Mouse (Mus musculus) heart, embryonic 16.5 days (tissue): ENCODE data around the gene Slx4ip. TPM values are rescaled to one million over a fixed set of nuclear protein-coding genes. Genes with fewer than 3 reads are reported as not detected.

ENCODE experiments used
- ATAC-seq: fragments of 200-750 bp; cut with Nextera tagmentation; replicated peaks from 2 replicates; pipeline ENCODE4 v1.8.0; 2017; ENCODE audit warnings: moderate number of reproducible peaks; ENCODE audit not compliant: insufficient read depth, low FRiP score; ENCODE audit errors: extremely low read depth
- H3K27ac ChIP-seq: fragments of 300-500 bp; sonication (generic); 2 replicates; pipeline ENCODE4 v1.5.1; 2014; ENCODE audit warnings: mild to moderate bottlenecking, low read length, control low read depth, moderate library complexity
- H3K27me3 ChIP-seq: fragments of 300-500 bp; sonication (generic); 2 replicates; pipeline ENCODE4 v1.6.1; 2014; ENCODE audit warnings: low read length, mixed read lengths; ENCODE audit not compliant: control insufficient read depth, insufficient read depth
- H3K36me3 ChIP-seq: fragments of 300-500 bp; sonication (generic); 2 replicates; pipeline ENCODE4 v1.6.1; 2014; ENCODE audit not compliant: control insufficient read depth, insufficient read depth
- H3K4me1 ChIP-seq: fragments of 300-500 bp; sonication (generic); 2 replicates; pipeline ENCODE4 v1.6.1; 2014; ENCODE audit warnings: low read length, mixed read lengths; ENCODE audit not compliant: control insufficient read depth, insufficient read depth
- H3K4me2 ChIP-seq: fragments of 300-500 bp; sonication (generic); 2 replicates; pipeline ENCODE4 v1.6.1; 2014; ENCODE audit warnings: low read depth, mild to moderate bottlenecking, control low read depth, low read length
- H3K4me3 ChIP-seq: fragments of 300-500 bp; sonication (generic); 2 replicates; pipeline ENCODE4 v1.5.1; 2014; ENCODE audit warnings: mild to moderate bottlenecking, control low read depth, low read length
- H3K9ac ChIP-seq: fragments of 300-500 bp; sonication (generic); 2 replicates; pipeline ENCODE4 v1.6.1; 2014; ENCODE audit warnings: low read length, control low read depth
- H3K9me3 ChIP-seq: fragments of 300-500 bp; sonication (generic); replicated peaks from 2 replicates; pipeline ENCODE4 v1.6.1; 2016; ENCODE audit warnings: low read length; ENCODE audit not compliant: control insufficient read depth
- WGBS: fragments of 180-500 bp; shearing (Covaris S2); extraction: QIAGEN DNeasy Blood & Tissue Kit; methylation state at CpG from one replicate; pipeline ENCODE4 v1.1.7; 2014; 5-methylcytosine and 5-hydroxymethylcytosine counted together
- polyA plus RNA-seq: library from polyadenylated mRNA; unstranded; fragments of >200 nt; fragmentation: Nextera tagmentation; extraction: Ambion mirVana; gene quantifications from 2 replicates; pipeline ENCODE4 v1.2.1, GENCODE M21; 2015

The Slx4ip gene
- polyA plus RNA-seq, 1 experiment from 2014 or later: 4.3 TPM

DNA sequence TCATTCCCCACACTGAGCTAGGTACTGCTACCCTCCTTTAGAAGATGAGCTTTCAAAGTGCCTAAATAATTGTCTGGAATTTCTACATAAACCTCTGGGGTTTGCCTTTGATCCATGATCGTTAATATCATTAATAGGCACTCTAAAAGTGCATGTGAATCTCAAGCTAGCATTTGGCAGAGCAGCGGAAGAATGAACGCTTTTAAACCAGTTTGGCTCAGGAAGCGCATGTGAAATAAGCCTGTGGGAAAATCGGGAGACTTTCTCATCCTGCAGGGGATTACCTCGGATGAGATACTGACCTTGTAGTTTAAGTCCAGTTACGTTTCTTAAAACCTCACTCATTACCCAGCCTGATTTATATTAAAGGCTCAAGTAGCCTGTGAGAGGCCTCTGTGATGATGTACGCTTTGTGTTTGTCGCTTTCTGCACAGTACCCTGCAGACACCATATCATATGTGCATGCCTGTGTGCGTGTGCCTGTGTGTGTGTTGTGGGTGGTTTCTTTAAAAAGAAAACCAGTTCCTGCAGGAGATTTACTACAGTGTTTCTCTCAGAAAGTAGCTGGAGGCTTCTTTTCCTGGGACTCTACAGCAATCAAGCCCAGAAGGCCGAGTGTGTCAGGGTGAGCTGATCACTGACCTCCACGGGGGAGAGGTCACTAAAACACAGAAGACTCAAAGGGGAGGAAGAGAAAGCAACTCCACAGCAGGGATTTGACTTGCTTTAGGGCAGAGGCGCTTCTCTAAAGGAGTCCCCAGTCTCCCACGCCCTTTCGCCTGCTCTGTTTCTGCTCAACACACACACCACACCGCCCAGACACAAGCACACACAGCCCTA is 182.7 kb downstream of the Slx4ip start:
- H3K9me3 ChIP-seq: no peaks in the 10 kb centered on the region
- no peak overlapping the region for H3K27ac ChIP-seq
- WGBS: 61% methylated on average over 16 of the region's 16 CpGs
- no peak overlapping the region for H3K9ac ChIP-seq
- H3K4me2 ChIP-seq: no peak overlapping the region
- ATAC-seq: peak; percentile 37; the same call in 1 of the 2 replicates
- H3K27me3 ChIP-seq: no peaks in the 10 kb centered on the region
- no peak overlapping the region for H3K4me3 ChIP-seq
- H3K36me3 ChIP-seq: no peaks in the 10 kb centered on the region
- H3K4me1 ChIP-seq: no peaks in the 10 kb centered on the region

DNA sequence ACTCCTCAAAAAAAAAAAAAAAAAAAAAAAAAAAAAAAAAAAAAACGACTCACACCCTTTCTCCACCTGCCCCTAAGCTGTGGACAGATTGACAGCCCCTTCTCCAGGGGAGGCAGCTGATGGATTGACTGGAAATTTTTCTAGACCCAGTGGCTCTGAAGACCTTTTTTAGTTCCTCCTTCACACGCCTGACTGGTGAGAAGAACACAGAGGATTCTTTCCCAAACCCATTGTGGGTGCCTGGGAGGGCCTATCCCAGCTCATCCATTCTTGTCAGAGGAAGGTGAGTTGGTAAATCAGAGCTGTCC is 183.2 kb downstream of the Slx4ip start:
- Histone ChIP-seq H3K9ac (no peak overlapping the region), H3K4me3 (no peak overlapping the region), H3K9me3 (no peaks in the 10 kb centered on the region), H3K4me2 (no peak overlapping the region), H3K27me3 (no peaks in the 10 kb centered on the region), H3K36me3 (no peaks in the 10 kb centered on the region), H3K27ac (no peak overlapping the region), H3K4me1 (no peaks in the 10 kb centered on the region)
- 29% methylated on average over 2 of the region's 2 CpGs for WGBS
- no peak for ATAC-seq

DNA sequence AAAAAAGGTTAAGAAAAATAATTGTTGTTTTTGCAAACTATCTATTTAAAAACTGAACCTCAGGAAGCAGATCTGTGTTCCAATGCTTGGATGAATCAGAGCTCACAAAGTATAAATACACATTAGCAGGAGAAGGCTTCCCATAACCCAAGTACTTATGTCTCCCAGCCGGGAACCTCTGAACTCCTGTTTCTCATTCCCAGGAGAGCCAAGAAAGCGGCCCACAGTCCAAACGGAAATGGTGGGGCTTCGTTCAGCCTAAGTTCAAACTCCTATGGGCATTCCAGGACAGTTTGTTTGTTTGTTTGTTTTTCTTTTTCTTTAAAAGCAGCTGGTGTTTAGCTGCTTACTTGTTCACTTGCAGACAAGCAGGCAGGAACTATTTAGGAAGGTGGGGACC is 187.8 kb downstream of the Slx4ip start:
- H3K27me3 ChIP-seq: no peaks in the 10 kb centered on the region
- WGBS: 70% methylated on average over 4 of the region's 4 CpGs

DNA sequence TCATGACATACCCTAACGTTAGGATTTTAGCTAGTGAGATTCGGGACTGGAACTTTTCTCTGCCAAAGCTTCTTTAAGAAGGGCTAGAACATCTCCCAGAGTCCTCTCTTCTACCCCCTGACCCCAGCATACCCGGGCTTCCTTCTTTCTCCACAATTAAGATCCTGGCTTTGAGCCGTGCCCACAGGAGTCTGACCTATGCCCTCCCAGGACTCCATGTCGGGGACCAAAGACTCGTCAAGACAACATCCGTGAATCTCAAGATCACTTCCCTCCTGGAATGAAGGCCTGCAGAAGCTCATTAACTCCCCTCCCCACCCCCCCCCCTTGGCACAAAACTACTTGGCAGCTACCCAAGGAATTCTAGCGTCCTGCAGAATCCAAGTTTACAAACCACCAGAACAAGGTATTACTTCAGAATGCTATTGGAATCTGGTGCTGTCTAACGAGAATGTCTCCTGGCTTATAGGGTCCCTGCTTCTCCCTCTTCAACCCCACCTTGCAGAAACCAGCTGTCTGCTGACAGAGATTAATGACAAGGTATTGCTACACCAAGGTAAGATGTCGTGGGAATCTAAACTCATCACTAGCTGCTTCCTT is 188.8 kb downstream of the Slx4ip start:
- WGBS: 28% methylated on average over 10 of the region's 10 CpGs
- Histone ChIP-seq H3K4me3 (no peak overlapping the region), H3K9ac (no peak overlapping the region), H3K36me3 (peaks cover 21% of the 10 kb centered on the region), H3K4me1 (peaks cover 14% of the 10 kb centered on the region), H3K27me3 (no peaks in the 10 kb centered on the region), H3K27ac (peak overlapping the region; percentile 27; the same call in 1 of the 2 replicates), H3K9me3 (no peaks in the 10 kb centered on the region), H3K4me2 (no peak overlapping the region)
- ATAC-seq: no peak

More for the DNA sequence above, 187.8 kb downstream of the Slx4ip start:
- H3K4me2 ChIP-seq: no peak overlapping the region
- peaks cover 14% of the 10 kb centered on the region for H3K4me1 ChIP-seq
- no peaks in the 10 kb centered on the region for H3K9me3 ChIP-seq
- no peak overlapping the region for H3K9ac ChIP-seq
- H3K27ac ChIP-seq: no peak overlapping the region
- no peak for ATAC-seq
- H3K4me3 ChIP-seq: no peak overlapping the region
- H3K36me3 ChIP-seq: peaks cover 13% of the 10 kb centered on the region

DNA sequence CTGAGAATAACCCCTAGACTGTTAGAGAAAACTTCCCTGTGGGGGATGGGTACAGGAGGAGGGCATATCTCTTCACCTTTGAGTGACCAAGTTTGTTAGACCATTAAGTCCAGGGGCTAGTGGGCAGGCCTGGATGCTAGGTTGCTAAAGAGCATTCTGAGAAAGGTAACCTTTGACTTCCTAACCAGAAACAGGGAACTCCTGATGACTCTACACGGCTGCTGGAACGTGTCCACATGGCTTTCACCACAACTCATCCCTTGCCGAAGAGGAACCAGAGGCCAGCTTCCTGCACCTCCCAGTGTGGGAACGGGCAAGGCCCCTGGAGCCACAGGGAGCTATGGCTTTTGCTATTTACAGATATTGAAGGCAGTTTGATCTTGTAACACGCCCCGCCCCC is 189.4 kb downstream of the Slx4ip start:
- H3K27me3 ChIP-seq: no peaks in the 10 kb centered on the region
- WGBS: 36% methylated on average over 6 of the region's 6 CpGs
- no peak for ATAC-seq

DNA sequence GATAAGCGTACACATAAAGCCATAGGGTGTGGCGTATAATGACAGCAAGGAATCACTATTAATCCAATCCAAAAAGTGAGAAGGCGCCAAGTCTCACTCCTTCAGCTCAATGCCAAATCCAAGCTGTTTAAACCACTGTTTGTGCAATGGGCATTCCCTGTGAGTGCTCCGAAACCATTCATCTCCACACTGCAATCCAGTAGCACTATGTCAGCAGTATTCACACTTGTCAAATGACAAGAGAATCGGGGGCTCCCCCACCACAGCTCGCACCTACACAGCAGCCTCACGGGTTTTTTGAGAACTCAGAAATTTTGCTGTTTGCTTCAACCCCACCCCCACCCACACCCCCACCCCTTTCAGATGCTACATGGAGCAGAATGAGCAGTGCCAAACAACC is 190.0 kb downstream of the Slx4ip start:
- Histone ChIP-seq H3K4me1 (peaks cover 14% of the 10 kb centered on the region), H3K4me2 (no peak overlapping the region), H3K27me3 (no peaks in the 10 kb centered on the region), H3K4me3 (no peak overlapping the region), H3K36me3 (peaks cover 24% of the 10 kb centered on the region), H3K27ac (no peak overlapping the region), H3K9ac (no peak overlapping the region), H3K9me3 (no peaks in the 10 kb centered on the region)
- no peak for ATAC-seq
- WGBS: 79% methylated on average over 7 of the region's 7 CpGs

More for the DNA sequence above, 189.4 kb downstream of the Slx4ip start:
- Histone ChIP-seq H3K4me2 (no peak overlapping the region), H3K4me3 (no peak overlapping the region), H3K36me3 (peaks cover 24% of the 10 kb centered on the region), H3K27ac (peak overlapping the region; percentile 27; the same call in 1 of the 2 replicates), H3K9ac (no peak overlapping the region), H3K9me3 (no peaks in the 10 kb centered on the region), H3K4me1 (peaks cover 14% of the 10 kb centered on the region)

DNA sequence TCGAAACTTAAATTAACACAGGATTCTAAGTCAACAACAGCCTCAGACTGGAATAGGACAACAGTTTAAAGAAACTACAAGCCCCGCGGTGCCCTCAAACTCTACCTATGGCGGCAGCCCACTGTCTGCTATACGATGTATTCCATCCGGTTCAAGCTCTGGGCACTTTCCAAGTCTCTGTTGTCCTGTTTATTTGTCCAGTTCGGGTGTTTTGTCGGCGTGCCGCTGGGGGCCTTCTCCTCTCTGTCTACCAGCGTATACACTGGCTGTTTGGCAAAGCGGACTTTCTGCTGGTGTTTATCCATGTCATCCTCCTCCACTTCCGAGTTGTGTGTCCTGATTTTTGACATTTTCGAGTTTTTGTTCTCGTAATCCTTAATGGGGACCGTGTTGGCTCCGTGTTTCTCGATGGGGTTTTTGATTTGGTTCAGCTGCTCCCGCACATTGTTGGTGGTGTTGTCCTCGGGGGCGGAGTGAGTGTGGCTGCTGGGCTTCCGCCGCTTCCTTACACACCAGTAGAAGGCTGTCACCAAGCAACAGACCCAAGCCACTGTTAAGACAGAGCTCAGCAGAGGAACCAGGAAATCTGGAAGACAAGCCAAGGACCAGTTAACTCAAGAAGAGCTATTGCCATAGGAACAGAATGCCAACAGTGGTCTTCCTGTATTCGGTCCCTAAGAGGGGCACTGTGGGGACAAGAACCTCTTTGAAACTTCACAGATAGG is 192.0 kb downstream of the Slx4ip start:
- H3K4me3 ChIP-seq: no peak overlapping the region
- no peaks in the 10 kb centered on the region for H3K27me3 ChIP-seq
- no peaks in the 10 kb centered on the region for H3K9me3 ChIP-seq
- peaks cover 35% of the 10 kb centered on the region for H3K36me3 ChIP-seq
- peaks cover 14% of the 10 kb centered on the region for H3K4me1 ChIP-seq
- ATAC-seq: no peak
- no peak overlapping the region for H3K27ac ChIP-seq
- H3K4me2 ChIP-seq: no peak overlapping the region
- 84% methylated on average over 24 of the region's 24 CpGs for WGBS
- H3K9ac ChIP-seq: no peak overlapping the region

DNA sequence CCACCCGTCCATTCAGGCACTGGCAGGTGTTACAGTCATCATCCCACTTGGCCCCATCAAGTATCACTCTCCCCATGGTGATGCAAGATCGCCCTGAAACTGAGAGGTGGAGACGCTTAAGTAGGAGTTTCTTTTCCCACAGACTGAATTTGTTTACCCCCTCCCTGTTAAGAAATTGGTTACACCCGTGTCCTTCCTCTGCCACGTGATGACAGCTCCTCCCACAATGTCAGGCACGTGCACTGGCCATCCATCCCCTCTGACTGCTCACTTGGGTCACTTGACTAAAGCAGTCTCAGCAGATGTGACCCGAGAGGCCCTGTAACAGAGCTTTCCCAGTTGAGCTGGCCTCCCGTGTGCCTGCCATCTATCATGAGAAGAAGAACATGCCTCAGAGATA is 194.2 kb downstream of the Slx4ip start:
- peaks cover 43% of the 10 kb centered on the region for H3K36me3 ChIP-seq
- ATAC-seq: no peak

More for the DNA sequence above, 194.2 kb downstream of the Slx4ip start:
- no peak overlapping the region for H3K9ac ChIP-seq
- no peak overlapping the region for H3K4me2 ChIP-seq
- no peak overlapping the region for H3K4me3 ChIP-seq
- no peak overlapping the region for H3K27ac ChIP-seq
- H3K27me3 ChIP-seq: no peaks in the 10 kb centered on the region
- 46% methylated on average over 8 of the region's 8 CpGs for WGBS
- H3K9me3 ChIP-seq: no peaks in the 10 kb centered on the region
- H3K4me1 ChIP-seq: peaks cover 7% of the 10 kb centered on the region
